Mouse (Mus musculus) neural tube, embryonic 15.5 days (tissue): ENCODE measurements at regions not wholly inside any gene's neighbourhood (a gene's known extent, or its start where the extent isn't known, plus 50 kb on each side); places are given as distances from the start of the nearest gene placed in this dataset.

Source experiments
- ATAC-seq: fragments of 200-750 bp; cut with Nextera tagmentation; 2 replicates; pipeline ENCODE4 v1.8.0; 2017; ENCODE audit warnings: mild to moderate bottlenecking, moderate TSS enrichment, moderate library complexity; ENCODE audit not compliant: low FRiP score
- H3K27ac ChIP-seq: fragments of 300-500 bp; sonication (generic); replicated peaks from 2 replicates; pipeline ENCODE4 v1.5.1; 2015; ENCODE audit warnings: mild to moderate bottlenecking, inconsistent platforms
- H3K27me3 ChIP-seq: fragments of 300-500 bp; sonication (generic); replicated peaks from 2 replicates; pipeline ENCODE4 v1.6.1; 2015; ENCODE audit warnings: inconsistent platforms
- H3K36me3 ChIP-seq: fragments of 300-500 bp; sonication (generic); 2 replicates; pipeline ENCODE4 v1.6.1; 2015; ENCODE audit warnings: inconsistent platforms
- H3K4me1 ChIP-seq: fragments of 300-500 bp; sonication (generic); 2 replicates; pipeline ENCODE4 v1.6.1; 2015; ENCODE audit warnings: inconsistent platforms
- H3K4me2 ChIP-seq: fragments of 300-500 bp; sonication (generic); 2 replicates; pipeline ENCODE4 v1.6.1; 2015; ENCODE audit warnings: inconsistent platforms, mild to moderate bottlenecking, moderate library complexity
- H3K4me3 ChIP-seq: fragments of 300-500 bp; sonication (generic); replicated peaks from 2 replicates; pipeline ENCODE4 v1.5.1; 2015; ENCODE audit warnings: mild to moderate bottlenecking, inconsistent platforms
- H3K9ac ChIP-seq: fragments of 300-500 bp; sonication (generic); replicated peaks from 2 replicates; pipeline ENCODE4 v1.6.1; 2015; ENCODE audit warnings: mild to moderate bottlenecking, inconsistent platforms
- H3K9me3 ChIP-seq: fragments of 300-500 bp; sonication (generic); replicated peaks from 2 replicates; pipeline ENCODE4 v1.6.1; 2016; ENCODE audit warnings: inconsistent platforms
- WGBS: fragments of 180-500 bp; shearing (Covaris S2); methylation state at CpG from one replicate; pipeline ENCODE4 v1.1.7; 2015; ENCODE audit warnings: mixed read lengths; 5-methylcytosine and 5-hydroxymethylcytosine counted together

DNA sequence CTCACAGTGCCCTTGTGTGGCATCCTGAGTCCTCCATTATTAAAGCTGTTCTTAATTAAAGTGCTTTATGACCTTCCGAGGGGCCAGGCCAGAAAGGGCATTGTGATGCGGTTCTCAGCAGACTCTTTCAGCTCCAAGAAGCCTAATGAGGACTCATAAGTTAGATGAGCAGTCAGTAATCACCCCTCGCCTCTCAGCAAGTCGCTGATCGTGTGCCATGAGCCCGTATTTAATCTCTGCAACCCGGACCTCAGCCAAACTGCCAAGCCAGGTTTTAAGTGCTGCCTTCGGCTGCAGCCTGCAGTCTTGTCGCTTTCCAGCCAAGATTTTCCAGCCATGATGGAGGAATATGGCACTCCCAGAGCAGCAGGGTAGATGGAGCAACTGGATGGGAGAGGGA lies 56.1 kb upstream of the Rbfox1 start:
- no peaks in the 10 kb centered on the region for H3K36me3 ChIP-seq
- H3K4me2 ChIP-seq = no peak overlapping the region
- no peaks in the 10 kb centered on the region for H3K4me1 ChIP-seq
- no peaks in the 10 kb centered on the region for H3K9me3 ChIP-seq
- peak overlapping the region; percentile 45; the same call in 1 of the 2 replicates for H3K27ac ChIP-seq
- no peak overlapping the region for H3K4me3 ChIP-seq
- no peak overlapping the region for H3K9ac ChIP-seq
- no peaks in the 10 kb centered on the region for H3K27me3 ChIP-seq
- ATAC-seq = peak; percentile 31; the same call in 1 of the 2 replicates
- 26% methylated on average over 9 of the region's 9 CpGs for WGBS

DNA sequence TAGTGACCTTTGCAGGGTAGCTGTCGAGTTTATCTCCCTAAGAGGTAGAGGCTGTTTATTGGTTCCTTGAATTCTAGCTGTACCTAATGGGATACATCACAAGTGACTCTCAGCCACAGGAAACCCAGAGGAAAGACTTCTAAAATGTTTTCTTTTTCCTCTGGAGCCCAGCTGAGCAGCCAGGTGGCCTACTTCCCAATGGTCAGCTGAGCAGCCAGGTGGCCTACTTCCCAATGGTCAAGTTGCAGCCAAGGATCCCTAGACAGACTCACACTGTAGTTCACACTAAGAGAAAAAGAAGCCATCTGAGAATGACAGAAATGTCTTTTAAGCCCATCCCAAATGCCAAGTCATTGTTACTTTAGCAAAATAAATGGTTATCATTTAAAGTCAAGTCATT lies 61.8 kb upstream of the Rbfox1 start:
- ATAC-seq = no peak
- WGBS = 76% methylated on average over 1 of the region's 1 CpGs

DNA sequence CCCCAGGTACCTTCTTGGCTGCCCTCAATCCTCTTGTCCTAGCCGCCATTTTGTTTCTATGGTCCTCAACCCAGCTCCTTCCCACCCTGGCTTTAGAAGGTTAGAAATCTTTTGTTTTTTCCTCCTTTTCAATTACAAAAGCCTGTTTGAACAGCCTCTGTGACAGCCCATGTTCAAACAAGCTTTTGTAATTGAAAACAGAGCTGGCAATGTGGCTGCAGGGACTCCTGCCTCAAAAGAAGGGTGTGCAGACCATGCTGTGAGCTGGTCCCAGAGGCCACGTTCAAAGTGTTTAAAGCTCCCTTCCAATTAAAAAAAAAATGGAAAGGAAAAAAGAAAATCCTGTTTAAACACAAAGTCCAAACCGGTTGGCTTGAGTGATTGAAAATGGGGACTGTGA lies 68.0 kb upstream of the Rbfox1 start:
- Histone ChIP-seq H3K4me3 (no peak overlapping the region), H3K4me1 (peaks cover 1% of the 10 kb centered on the region; the same call in 1 of the 2 replicates), H3K36me3 (no peaks in the 10 kb centered on the region), H3K9ac (no peak overlapping the region), H3K27me3 (no peaks in the 10 kb centered on the region), H3K9me3 (no peaks in the 10 kb centered on the region), H3K4me2 (no peak overlapping the region), H3K27ac (0 out of 2 replicates have a peak overlapping the region, but pooled peaks have one; percentile 23)
- 25% methylated on average over 3 of the region's 3 CpGs for WGBS
- no peak for ATAC-seq

More for the DNA sequence above, 61.8 kb upstream of the Rbfox1 start:
- Histone ChIP-seq H3K27me3 (no peaks in the 10 kb centered on the region), H3K4me2 (no peak overlapping the region), H3K4me1 (no peaks in the 10 kb centered on the region), H3K4me3 (no peak overlapping the region), H3K36me3 (no peaks in the 10 kb centered on the region), H3K27ac (no peak overlapping the region), H3K9ac (no peak overlapping the region), H3K9me3 (no peaks in the 10 kb centered on the region)

DNA sequence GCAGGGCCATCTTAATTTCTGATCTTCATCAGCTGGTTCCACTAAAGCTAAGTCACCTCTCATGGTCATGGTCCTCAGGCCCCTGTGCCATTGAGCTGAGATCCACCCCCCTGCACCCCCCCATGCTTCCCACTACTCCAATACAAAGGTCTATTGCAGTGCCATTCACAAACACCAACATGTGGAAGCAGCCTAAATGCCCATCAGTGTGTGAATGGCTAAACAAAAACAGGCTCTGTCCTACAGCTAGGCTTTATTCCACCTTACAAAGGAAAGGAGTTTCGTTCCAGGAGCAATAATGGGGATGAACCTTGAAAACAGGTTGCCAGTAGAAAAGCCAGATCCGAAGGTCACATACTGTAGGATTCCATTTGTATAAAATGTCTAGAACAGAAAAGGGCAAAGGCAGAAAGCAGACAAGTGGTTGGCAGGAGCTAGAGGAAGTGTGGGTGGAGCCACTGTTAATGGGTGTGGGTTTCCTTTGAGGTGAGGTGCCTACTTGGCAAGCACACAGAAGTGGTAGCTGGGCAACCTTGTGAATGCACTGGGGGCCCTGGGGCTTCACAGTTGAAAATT lies 72.8 kb upstream of the Rbfox1 start:
- no peak overlapping the region for H3K4me3 ChIP-seq
- H3K4me1 ChIP-seq = peaks cover 17% of the 10 kb centered on the region; the same call in 1 of the 2 replicates
- 42% methylated on average over 2 of the region's 2 CpGs for WGBS
- H3K9ac ChIP-seq = no peak overlapping the region
- no peak overlapping the region for H3K4me2 ChIP-seq
- no peak; the same call in 1 of the 2 replicates for ATAC-seq
- no peaks in the 10 kb centered on the region for H3K9me3 ChIP-seq
- H3K27me3 ChIP-seq = no peaks in the 10 kb centered on the region
- H3K36me3 ChIP-seq = no peaks in the 10 kb centered on the region
- H3K27ac ChIP-seq = peak overlapping the region; percentile 56

DNA sequence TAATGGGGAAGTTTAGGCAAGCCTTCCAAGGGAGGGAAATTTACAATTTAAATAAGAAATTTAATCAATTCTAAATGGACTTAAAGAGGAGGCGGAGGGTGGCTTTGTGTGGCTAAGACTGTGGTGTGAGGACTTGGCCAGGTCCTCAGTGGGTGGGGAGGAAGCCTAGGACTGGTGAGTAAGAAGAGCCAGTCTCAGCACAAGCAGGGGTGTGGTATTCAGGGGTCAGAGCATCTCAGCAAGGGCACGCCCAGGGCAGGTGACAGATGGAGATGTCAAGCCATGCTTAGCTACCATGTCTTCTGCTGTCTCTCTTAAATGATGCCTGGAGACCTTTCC lies 73.5 kb upstream of the Rbfox1 start:
- Histone ChIP-seq H3K27ac (peak overlapping the region; percentile 56), H3K9ac (no peak overlapping the region), H3K4me1 (peaks cover 17% of the 10 kb centered on the region; the same call in 1 of the 2 replicates), H3K9me3 (no peaks in the 10 kb centered on the region), H3K36me3 (no peaks in the 10 kb centered on the region), H3K27me3 (no peaks in the 10 kb centered on the region), H3K4me2 (no peak overlapping the region), H3K4me3 (no peak overlapping the region)
- WGBS = 40% methylated on average over 2 of the region's 2 CpGs
- ATAC-seq = peak; percentile 57

DNA sequence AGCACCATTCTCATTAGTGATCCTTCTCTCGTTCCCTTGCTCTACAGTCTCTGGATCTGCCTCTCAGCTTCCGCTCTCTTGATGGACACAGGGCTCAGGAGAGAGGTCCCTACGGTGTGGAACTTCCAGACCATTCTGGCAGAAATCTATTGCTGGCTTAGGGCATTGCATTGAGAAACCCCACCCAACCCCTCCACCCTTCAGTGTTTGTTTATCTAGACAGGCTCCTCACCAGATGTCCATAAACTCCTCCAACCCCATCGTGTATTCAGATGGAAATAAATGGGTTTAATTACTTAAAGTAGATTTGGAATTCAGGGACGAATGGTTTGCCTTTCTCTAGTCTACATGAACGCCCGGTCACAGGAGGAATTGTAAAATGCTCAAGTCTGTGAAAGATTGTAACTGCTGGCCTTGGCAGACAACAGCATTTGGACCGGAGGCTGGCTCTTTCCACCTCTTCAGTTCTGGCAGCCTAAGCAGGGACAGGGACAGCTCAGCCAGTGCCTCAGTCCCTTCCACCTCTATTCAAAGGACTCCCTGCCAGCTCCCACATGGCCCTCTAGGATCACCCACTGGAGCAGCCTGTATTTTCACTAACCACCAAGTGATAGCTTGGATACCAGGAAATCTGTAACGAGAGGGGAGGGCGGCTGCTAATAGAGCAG lies 74.0 kb upstream of the Rbfox1 start:
- Histone ChIP-seq H3K4me2 (no peak overlapping the region), H3K27ac (peak overlapping the region; percentile 56), H3K9ac (no peak overlapping the region), H3K36me3 (no peaks in the 10 kb centered on the region), H3K9me3 (no peaks in the 10 kb centered on the region), H3K4me1 (peaks cover 17% of the 10 kb centered on the region; the same call in 1 of the 2 replicates), H3K27me3 (no peaks in the 10 kb centered on the region), H3K4me3 (no peak overlapping the region)
- ATAC-seq = peak; percentile 79
- WGBS = 36% methylated on average over 10 of the region's 10 CpGs

DNA sequence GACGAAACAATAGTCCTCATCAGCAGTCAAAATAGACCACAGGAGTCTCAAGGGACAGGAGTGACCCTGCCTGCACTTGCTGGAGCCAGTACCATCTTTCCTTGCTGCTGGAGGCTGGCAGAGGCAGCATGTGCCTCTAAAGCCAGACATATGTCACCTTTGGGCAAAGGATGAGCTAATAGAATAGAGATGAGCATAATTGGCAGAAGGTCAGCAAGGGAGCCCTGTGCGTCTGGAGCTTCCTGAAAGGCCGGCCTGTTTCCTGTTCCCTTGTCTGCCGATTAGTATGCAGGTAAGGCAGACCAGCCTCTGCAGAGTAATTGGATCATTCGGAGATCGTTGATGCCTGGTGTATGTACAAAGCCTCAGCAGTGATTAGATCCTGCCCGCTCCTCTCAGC lies 87.0 kb upstream of the Rbfox1 start:
- Histone ChIP-seq H3K4me1 (peaks cover 6% of the 10 kb centered on the region; the same call in 1 of the 2 replicates), H3K4me2 (no peak overlapping the region), H3K9ac (no peak overlapping the region), H3K36me3 (no peaks in the 10 kb centered on the region), H3K27ac (peak overlapping the region; percentile 54), H3K27me3 (no peaks in the 10 kb centered on the region), H3K4me3 (no peak overlapping the region), H3K9me3 (no peaks in the 10 kb centered on the region)
- no peak for ATAC-seq
- 25% methylated on average over 7 of the region's 7 CpGs for WGBS

DNA sequence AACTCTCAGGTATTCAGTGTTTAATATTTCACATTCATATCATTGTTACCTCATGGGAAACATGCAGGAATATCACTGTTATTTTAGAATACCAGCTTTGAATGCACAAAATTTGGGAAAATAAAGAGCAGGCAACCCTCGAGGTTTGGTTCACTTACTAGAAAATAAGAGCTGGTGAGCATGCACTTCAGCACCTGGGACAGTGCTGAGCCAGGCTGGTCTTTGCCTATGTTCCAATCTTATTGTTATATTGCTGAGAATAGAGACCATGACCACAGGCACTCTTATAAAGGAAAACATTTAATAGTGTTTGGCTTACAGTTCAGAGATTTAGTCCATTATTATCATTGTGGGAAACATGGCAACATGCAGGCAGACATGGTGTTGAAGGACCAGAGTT lies 92.9 kb upstream of the Rbfox1 start:
- no peak overlapping the region for H3K9ac ChIP-seq
- no peak overlapping the region for H3K27ac ChIP-seq
- H3K9me3 ChIP-seq = no peaks in the 10 kb centered on the region
- H3K4me2 ChIP-seq = no peak overlapping the region
- no peak overlapping the region for H3K4me3 ChIP-seq
- ATAC-seq = no peak
- H3K27me3 ChIP-seq = no peaks in the 10 kb centered on the region
- WGBS = 58% methylated on average over 1 of the region's 1 CpGs
- H3K4me1 ChIP-seq = no peaks in the 10 kb centered on the region
- no peaks in the 10 kb centered on the region for H3K36me3 ChIP-seq

DNA sequence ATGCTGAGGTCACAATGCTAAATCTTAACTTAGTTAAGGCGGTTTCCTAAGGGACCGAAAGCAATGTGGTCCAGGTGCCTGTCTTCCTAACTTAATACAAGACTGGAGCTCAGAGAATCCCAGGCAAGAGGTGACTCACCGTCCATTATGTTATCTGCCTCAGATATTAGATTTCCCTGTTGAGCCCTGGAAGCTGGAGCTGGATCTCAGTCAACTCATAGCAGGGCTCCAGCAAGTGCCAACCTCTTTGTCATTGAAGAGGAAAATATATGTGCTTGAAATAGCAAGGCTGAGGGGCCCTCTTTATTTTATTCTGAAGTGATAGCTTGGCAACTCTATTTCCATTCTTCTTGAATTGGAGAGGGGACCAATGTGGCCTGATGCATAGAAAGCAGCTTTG lies 95.0 kb upstream of the Rbfox1 start:
- H3K4me1 ChIP-seq = no peaks in the 10 kb centered on the region
- WGBS = 87% methylated on average over 3 of the region's 3 CpGs
- no peaks in the 10 kb centered on the region for H3K27me3 ChIP-seq
- H3K27ac ChIP-seq = no peak overlapping the region
- no peak overlapping the region for H3K4me2 ChIP-seq
- no peaks in the 10 kb centered on the region for H3K9me3 ChIP-seq
- ATAC-seq = no peak
- no peaks in the 10 kb centered on the region for H3K36me3 ChIP-seq
- no peak overlapping the region for H3K9ac ChIP-seq
- no peak overlapping the region for H3K4me3 ChIP-seq

DNA sequence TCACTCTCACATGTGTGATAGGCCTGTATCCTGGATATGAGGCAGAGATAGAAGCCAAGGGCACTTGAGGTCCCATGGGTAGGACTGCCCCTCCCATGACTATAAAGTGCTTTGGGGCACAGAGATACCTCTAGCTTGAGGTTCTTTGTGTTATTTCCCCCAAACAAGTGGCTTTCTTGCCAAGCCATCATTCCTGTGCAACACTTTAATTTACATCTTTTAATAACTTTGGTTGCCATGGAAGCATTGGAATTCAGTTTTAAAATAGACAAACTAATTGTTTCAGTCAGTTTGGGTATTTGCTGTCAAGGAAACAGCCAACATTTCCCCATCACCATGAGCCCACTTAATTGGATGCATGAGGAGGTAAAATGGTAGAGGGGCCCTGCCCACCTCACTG lies 97.9 kb upstream of the Rbfox1 start:
- Histone ChIP-seq H3K27ac (peak overlapping the region; percentile 60; the same call in 1 of the 2 replicates), H3K4me1 (no peaks in the 10 kb centered on the region), H3K36me3 (no peaks in the 10 kb centered on the region), H3K4me3 (no peak overlapping the region), H3K9ac (no peak overlapping the region), H3K4me2 (no peak overlapping the region), H3K9me3 (no peaks in the 10 kb centered on the region), H3K27me3 (no peaks in the 10 kb centered on the region)
- ATAC-seq = no peak

DNA sequence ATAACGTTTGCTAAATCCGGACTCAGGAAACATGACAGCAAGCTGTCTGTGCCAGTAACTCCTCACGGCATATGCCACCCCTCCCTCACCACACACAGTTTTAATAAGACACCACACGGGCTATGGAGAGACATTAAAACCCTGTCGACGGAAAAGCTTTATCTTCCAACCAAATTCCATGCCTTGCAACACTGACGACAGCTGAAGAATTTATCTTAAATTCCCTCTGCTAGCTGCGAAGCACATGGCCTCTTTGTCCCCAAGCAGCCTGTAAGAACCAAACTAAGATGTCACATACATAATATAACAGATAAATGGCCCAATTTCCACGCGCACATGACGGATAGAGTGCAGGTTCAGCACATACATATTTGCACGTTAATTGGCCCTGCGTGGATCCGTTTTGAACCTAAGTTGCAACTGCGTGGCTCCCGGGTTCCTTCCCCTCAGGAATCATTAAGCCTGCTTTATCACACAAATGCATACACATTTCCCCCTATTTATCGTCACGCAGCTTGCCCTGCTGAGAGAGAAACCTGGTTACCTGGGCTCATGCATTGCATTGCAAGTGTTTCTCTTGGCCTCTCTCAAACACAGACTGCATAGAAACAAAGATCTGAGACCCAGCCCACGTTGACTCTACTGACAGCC lies 118.3 kb upstream of the Rbfox1 start:
- ATAC-seq = peak; percentile 78
- no peaks in the 10 kb centered on the region for H3K27me3 ChIP-seq
- no peaks in the 10 kb centered on the region for H3K9me3 ChIP-seq
- no peak overlapping the region for H3K4me3 ChIP-seq
- WGBS = 32% methylated on average over 19 of the region's 19 CpGs
- H3K36me3 ChIP-seq = no peaks in the 10 kb centered on the region
- peak overlapping the region; percentile 11; the same call in 1 of the 2 replicates for H3K4me2 ChIP-seq
- no peak overlapping the region for H3K9ac ChIP-seq
- H3K27ac ChIP-seq = peak overlapping the region; percentile 80
- peaks cover 15% of the 10 kb centered on the region for H3K4me1 ChIP-seq

DNA sequence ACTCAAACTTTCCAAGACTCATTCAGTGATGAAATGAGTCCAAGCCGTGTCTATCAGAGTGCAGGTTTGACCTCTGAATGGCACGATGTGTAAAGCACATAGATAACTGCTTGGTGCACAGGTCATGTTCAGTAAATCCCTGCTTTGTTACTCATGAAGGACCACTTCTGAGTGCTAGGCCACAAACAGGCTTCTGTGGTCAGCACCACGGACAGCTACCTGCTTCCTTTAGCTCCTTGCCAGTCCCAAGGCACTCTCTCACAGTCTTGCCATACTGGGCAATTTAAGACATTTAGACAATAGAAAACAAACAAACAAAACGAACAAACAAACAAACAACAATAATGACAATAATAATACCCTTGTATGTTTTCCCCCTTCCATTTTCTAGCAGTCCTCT lies 120.0 kb upstream of the Rbfox1 start:
- H3K9ac ChIP-seq = no peak overlapping the region
- H3K36me3 ChIP-seq = no peaks in the 10 kb centered on the region
- H3K27ac ChIP-seq = no peak overlapping the region
- H3K4me1 ChIP-seq = peaks cover 15% of the 10 kb centered on the region
- H3K4me2 ChIP-seq = no peak overlapping the region
- H3K4me3 ChIP-seq = no peak overlapping the region
- no peaks in the 10 kb centered on the region for H3K9me3 ChIP-seq
- no peaks in the 10 kb centered on the region for H3K27me3 ChIP-seq
- ATAC-seq = no peak
- WGBS = 40% methylated on average over 4 of the region's 4 CpGs
